Mouse (Mus musculus): ENCODE data around the gene Neurog1. TPM values are rescaled to one million over a fixed set of nuclear protein-coding genes. Genes with fewer than 3 reads are reported as not detected.

Gene Neurog1
- polyA plus RNA-seq, 1 experiment from 2014 or later = 18.5 TPM

- H3K27me3 ChIP-seq (ENCODE audit: poor library complexity, severe bottlenecking) = peaks cover 14% of the 10 kb centered on the region
- no peak for DNase-seq (ENCODE audit: extremely low spot score, low spot score)
- 75% methylated on average over 2 of the region's 2 CpGs for WGBS
- no peak overlapping the region for H3K4me3 ChIP-seq
- no peaks in the 10 kb centered on the region for H3K4me1 ChIP-seq
- H3K9me3 ChIP-seq = peaks cover 13% of the 10 kb centered on the region; the same call in 1 of the 2 replicates
- no peaks in the 10 kb centered on the region for H3K36me3 ChIP-seq (replicated peaks)
- no peak overlapping the region for H3K27ac ChIP-seq
Measured at GRCm38 (mm10) chr13:56275171-56275570, 23.2 kb upstream of the Neurog1 start.

GRCm38 (mm10) chr13:56270124-56270523, 18.2 kb upstream of the Neurog1 start:
- Histone ChIP-seq H3K27me3 (ENCODE audit: poor library complexity, severe bottlenecking) (peaks cover 19% of the 10 kb centered on the region), H3K9me3 (peaks cover 13% of the 10 kb centered on the region; the same call in 1 of the 2 replicates), H3K27ac (no peak overlapping the region), H3K36me3 (replicated peaks) (no peaks in the 10 kb centered on the region), H3K4me3 (no peak overlapping the region), H3K4me1 (0 out of 2 replicates have a peak, but pooled peaks cover 5% of the 10 kb centered on the region)
- 76% methylated on average over 13 of the region's 13 CpGs for WGBS
- DNase-seq (ENCODE audit: extremely low spot score, low spot score) = no peak

GRCm38 (mm10) chr13:56267396-56267795, 15.4 kb upstream of the Neurog1 start:
- Histone ChIP-seq H3K4me3 (no peak overlapping the region), H3K27ac (no peak overlapping the region), H3K9me3 (peaks cover 13% of the 10 kb centered on the region; the same call in 1 of the 2 replicates), H3K27me3 (ENCODE audit: poor library complexity, severe bottlenecking) (peaks cover 46% of the 10 kb centered on the region), H3K36me3 (replicated peaks) (no peaks in the 10 kb centered on the region), H3K4me1 (0 out of 2 replicates have a peak, but pooled peaks cover 5% of the 10 kb centered on the region)
- no peak for DNase-seq (ENCODE audit: extremely low spot score, low spot score)
- WGBS = 73% methylated on average over 4 of the region's 4 CpGs

GRCm38 (mm10) chr13:56266435-56266834, 14.5 kb upstream of the Neurog1 start:
- Histone ChIP-seq H3K4me1 (peaks cover 12% of the 10 kb centered on the region), H3K27me3 (ENCODE audit: poor library complexity, severe bottlenecking) (peaks cover 55% of the 10 kb centered on the region), H3K36me3 (replicated peaks) (no peaks in the 10 kb centered on the region), H3K4me3 (no peak overlapping the region), H3K27ac (no peak overlapping the region), H3K9me3 (peaks cover 7% of the 10 kb centered on the region; the same call in 1 of the 2 replicates)
- peak; percentile 50 for DNase-seq (ENCODE audit: extremely low spot score, low spot score)
- WGBS = 47% methylated on average over 8 of the region's 8 CpGs

- H3K4me3 ChIP-seq = no peak overlapping the region
- H3K27ac ChIP-seq = no peak overlapping the region
- DNase-seq (ENCODE audit: extremely low spot score, low spot score) = no peak
- peaks cover 63% of the 10 kb centered on the region for H3K27me3 ChIP-seq (ENCODE audit: poor library complexity, severe bottlenecking)
- no peaks in the 10 kb centered on the region for H3K36me3 ChIP-seq (replicated peaks)
- H3K4me1 ChIP-seq = peaks cover 19% of the 10 kb centered on the region
- 80% methylated on average over 5 of the region's 5 CpGs for WGBS
- no peaks in the 10 kb centered on the region; the same call in 1 of the 2 replicates for H3K9me3 ChIP-seq
Measured at GRCm38 (mm10) chr13:56265661-56266060, 13.7 kb upstream of the Neurog1 start.

GRCm38 (mm10) chr13:56262269-56262668, 10.3 kb upstream of the Neurog1 start:
- no peak overlapping the region for H3K4me3 ChIP-seq
- H3K4me1 ChIP-seq = peaks cover 52% of the 10 kb centered on the region
- 54% methylated on average over 4 of the region's 4 CpGs for WGBS
- no peaks in the 10 kb centered on the region for H3K9me3 ChIP-seq
- peaks cover 90% of the 10 kb centered on the region for H3K27me3 ChIP-seq (ENCODE audit: poor library complexity, severe bottlenecking)
- no peaks in the 10 kb centered on the region for H3K36me3 ChIP-seq (replicated peaks)
- no peak overlapping the region for H3K27ac ChIP-seq
- no peak for DNase-seq (ENCODE audit: extremely low spot score, low spot score)

GRCm38 (mm10) chr13:56260344-56260780, 8.4 kb upstream of the Neurog1 start:
- WGBS = 3% methylated on average over 17 of the region's 17 CpGs
- Histone ChIP-seq H3K4me3 (peak overlapping the region; percentile 32), H3K36me3 (replicated peaks) (no peaks in the 10 kb centered on the region), H3K9me3 (no peaks in the 10 kb centered on the region), H3K27ac (peak overlapping the region; percentile 84), H3K27me3 (ENCODE audit: poor library complexity, severe bottlenecking) (peaks cover 100% of the 10 kb centered on the region), H3K4me1 (peaks cover 65% of the 10 kb centered on the region)
- DNase-seq (ENCODE audit: extremely low spot score, low spot score) = peak; percentile 48

GRCm38 (mm10) chr13:56259926-56260250, 7.9 kb upstream of the Neurog1 start:
- Histone ChIP-seq H3K27ac (peak overlapping the region; percentile 84), H3K9me3 (no peaks in the 10 kb centered on the region), H3K36me3 (replicated peaks) (no peaks in the 10 kb centered on the region), H3K4me3 (peak overlapping the region; percentile 32), H3K4me1 (peaks cover 69% of the 10 kb centered on the region), H3K27me3 (ENCODE audit: poor library complexity, severe bottlenecking) (peaks cover 100% of the 10 kb centered on the region)
- DNase-seq (ENCODE audit: extremely low spot score, low spot score) = peak; percentile 42
- WGBS = 2% methylated on average over 5 of the region's 5 CpGs

- WGBS = under 1% methylated on average over 55 of the region's 55 CpGs
- peak; percentile 67 for DNase-seq (ENCODE audit: extremely low spot score, low spot score)
- peaks cover 73% of the 10 kb centered on the region for H3K4me1 ChIP-seq
- H3K4me3 ChIP-seq = peak overlapping the region; percentile 51
- peak overlapping the region; percentile 84 for H3K27ac ChIP-seq
- no peaks in the 10 kb centered on the region for H3K9me3 ChIP-seq
- no peaks in the 10 kb centered on the region for H3K36me3 ChIP-seq (replicated peaks)
- peaks cover 100% of the 10 kb centered on the region for H3K27me3 ChIP-seq (ENCODE audit: poor library complexity, severe bottlenecking)
Measured at GRCm38 (mm10) chr13:56259021-56259925, 7.3 kb upstream of the Neurog1 start.

- Histone ChIP-seq H3K9me3 (no peaks in the 10 kb centered on the region), H3K36me3 (replicated peaks) (no peaks in the 10 kb centered on the region), H3K4me1 (peaks cover 79% of the 10 kb centered on the region), H3K4me3 (peak overlapping the region; percentile 51), H3K27ac (peak overlapping the region; percentile 84), H3K27me3 (ENCODE audit: poor library complexity, severe bottlenecking) (peaks cover 100% of the 10 kb centered on the region)
- under 1% methylated on average over 52 of the region's 52 CpGs for WGBS
- no peak for DNase-seq (ENCODE audit: extremely low spot score, low spot score)
Measured at GRCm38 (mm10) chr13:56258196-56259020, 6.4 kb upstream of the Neurog1 start.

- H3K4me1 ChIP-seq = peaks cover 87% of the 10 kb centered on the region
- DNase-seq (ENCODE audit: extremely low spot score, low spot score) = no peak
- no peak overlapping the region for H3K27ac ChIP-seq
- H3K4me3 ChIP-seq = peak overlapping the region; percentile 51; the same call in 1 of the 2 replicates
- under 1% methylated on average over 12 of the region's 12 CpGs for whole genome bisulfite sequencing
- H3K27me3 ChIP-seq (ENCODE audit: poor library complexity, severe bottlenecking) = peaks cover 100% of the 10 kb centered on the region
- H3K36me3 ChIP-seq (replicated peaks) = no peaks in the 10 kb centered on the region
- H3K9me3 ChIP-seq = no peaks in the 10 kb centered on the region
Measured at GRCm38 (mm10) chr13:56257469-56258153, 5.6 kb upstream of the Neurog1 start.

GRCm38 (mm10) chr13:56256716-56257299, 4.8 kb upstream of the Neurog1 start:
- no peaks in the 10 kb centered on the region for H3K36me3 ChIP-seq (replicated peaks)
- no peak overlapping the region; the same call in 1 of the 2 replicates for H3K4me3 ChIP-seq
- H3K9me3 ChIP-seq = no peaks in the 10 kb centered on the region
- no peak for DNase-seq (ENCODE audit: extremely low spot score, low spot score)
- peaks cover 90% of the 10 kb centered on the region for H3K4me1 ChIP-seq
- H3K27me3 ChIP-seq (ENCODE audit: poor library complexity, severe bottlenecking) = peaks cover 100% of the 10 kb centered on the region
- 0 out of 2 replicates have a peak overlapping the region, but pooled peaks have one; percentile 16 for H3K27ac ChIP-seq
- 4% methylated on average over 14 of the region's 14 CpGs for WGBS
